Mouse (Mus musculus): ENCODE results near the gene Jazf1. TPM values are rescaled to one million over a fixed set of nuclear protein-coding genes. Genes with fewer than 3 reads are reported as not detected.

Gene Jazf1
- polyA plus RNA-seq, 1 experiment from 2014 or later: 1.4 TPM

DNA sequence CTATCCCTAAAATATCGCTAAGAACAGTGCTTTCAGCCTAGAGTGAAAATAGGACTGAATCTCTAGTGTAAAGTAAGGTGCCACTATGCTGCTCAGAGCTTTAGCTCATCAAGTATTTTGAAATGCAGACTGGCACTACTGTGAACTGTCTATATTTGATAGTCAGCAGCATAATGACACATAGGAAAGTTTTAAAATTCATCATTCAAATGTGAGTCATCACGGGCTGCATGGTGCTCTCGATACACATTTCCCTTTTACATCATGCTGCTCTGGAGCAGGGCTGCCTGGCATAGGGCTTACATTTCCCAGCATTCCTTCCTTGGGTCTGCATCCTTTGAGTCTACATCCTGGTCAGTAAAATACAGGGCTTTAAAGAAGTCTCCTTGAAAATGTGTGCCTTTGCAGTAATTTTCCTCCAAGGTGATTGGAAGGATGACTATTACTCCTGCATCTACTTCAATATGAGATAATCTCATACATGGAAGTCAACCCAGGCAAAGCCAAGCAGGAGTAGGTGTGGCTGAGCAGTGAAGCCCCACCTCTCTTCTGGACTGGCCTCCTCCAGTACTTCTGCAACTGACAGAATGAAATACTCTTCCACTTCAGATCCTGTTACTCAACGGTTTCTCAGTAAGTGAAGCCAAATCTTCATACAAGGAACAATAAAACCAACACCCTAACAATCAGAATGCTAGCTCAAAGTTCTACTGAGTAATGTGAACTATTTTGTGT lies 165.0 kb downstream of the Jazf1 start:
- no peak overlapping the region for H3K4me2 ChIP-seq
- no peak overlapping the region for H3K9ac ChIP-seq
- ATAC-seq (ENCODE audit: low read depth): no peak
- no peak for DNase-seq
- no peaks in the 10 kb centered on the region for H3K36me3 ChIP-seq
- H3K27me3 ChIP-seq: no peaks in the 10 kb centered on the region
- H3K27ac ChIP-seq: no peak overlapping the region
- WGBS (ENCODE audit: insufficient replicate concordance): 52% methylated on average over 4 of the region's 4 CpGs
- no peak overlapping the region for H3K4me3 ChIP-seq (replicated peaks)
- no peaks in the 10 kb centered on the region for H3K9me3 ChIP-seq (replicated peaks)
- peaks cover 22% of the 10 kb centered on the region for H3K4me1 ChIP-seq (replicated peaks)

DNA sequence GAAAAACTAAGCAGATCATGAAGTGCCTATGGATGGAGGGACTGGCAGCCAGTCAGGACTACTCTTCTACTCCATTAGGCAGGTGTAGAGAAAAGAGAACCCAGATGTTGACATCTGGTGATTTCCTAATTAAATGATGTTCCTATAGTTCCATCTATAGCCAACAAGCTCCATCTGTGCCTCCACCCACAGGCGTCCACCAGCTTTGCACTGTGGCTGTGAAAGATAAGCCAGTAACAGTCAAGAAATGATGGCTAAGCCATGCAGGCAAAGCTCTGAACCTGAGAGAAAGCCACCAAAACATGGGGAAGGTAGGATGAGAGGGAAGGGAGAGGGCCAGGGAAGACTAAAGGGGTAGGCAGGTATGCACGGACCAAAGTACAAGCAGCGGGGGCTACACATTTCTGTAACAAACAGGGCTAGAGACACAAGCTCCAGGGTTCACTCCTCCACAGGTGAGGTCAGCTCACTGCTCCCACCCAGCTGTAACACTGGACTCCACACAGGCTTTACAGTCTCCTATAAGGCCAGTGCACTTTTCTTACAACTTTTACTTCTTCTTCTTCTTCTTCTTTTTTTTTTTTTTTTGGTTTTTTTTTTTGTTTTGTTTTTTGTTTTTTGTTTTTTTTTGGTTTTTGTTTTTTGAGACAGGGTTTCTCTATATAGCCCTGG lies 168.7 kb downstream of the Jazf1 start:
- Histone ChIP-seq H3K36me3 (no peaks in the 10 kb centered on the region), H3K9ac (peak overlapping the region; percentile 47; the same call in 1 of the 2 replicates), H3K4me1 (replicated peaks) (peaks cover 22% of the 10 kb centered on the region), H3K9me3 (replicated peaks) (no peaks in the 10 kb centered on the region), H3K27me3 (no peaks in the 10 kb centered on the region), H3K27ac (peak overlapping the region; percentile 83), H3K4me2 (peak overlapping the region; percentile 32), H3K4me3 (replicated peaks) (no peak overlapping the region)
- peak; percentile 97 for ATAC-seq (ENCODE audit: low read depth)
- peak; percentile 46 for DNase-seq
- 50% methylated on average over 3 of the region's 3 CpGs for WGBS (ENCODE audit: insufficient replicate concordance)

DNA sequence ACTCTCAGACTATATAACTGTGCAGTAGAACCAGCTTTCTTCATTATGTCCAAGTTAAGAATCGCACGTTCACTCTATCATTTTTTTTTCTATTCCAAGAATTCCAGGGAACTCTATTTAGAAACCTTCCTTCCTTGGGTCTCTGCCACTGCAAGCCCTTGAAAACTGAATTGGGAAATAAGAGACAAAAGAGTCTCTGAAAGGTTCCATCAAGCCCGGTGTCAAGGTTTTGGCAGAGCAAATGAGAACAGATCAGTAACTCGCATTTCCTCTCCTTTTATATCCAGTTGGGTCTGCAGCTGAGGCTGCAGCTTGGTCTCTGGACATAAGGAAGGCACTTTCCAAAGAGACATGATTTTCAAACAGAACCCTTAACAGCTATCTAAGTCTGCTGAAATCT lies 173.4 kb downstream of the Jazf1 start:
- Histone ChIP-seq H3K4me1 (replicated peaks) (peaks cover 10% of the 10 kb centered on the region), H3K36me3 (no peaks in the 10 kb centered on the region), H3K4me2 (no peak overlapping the region), H3K27ac (no peak overlapping the region), H3K9ac (no peak overlapping the region), H3K27me3 (no peaks in the 10 kb centered on the region), H3K4me3 (replicated peaks) (no peak overlapping the region), H3K9me3 (replicated peaks) (no peaks in the 10 kb centered on the region)
- DNase-seq (no peak), ATAC-seq (ENCODE audit: low read depth) (no peak)
- WGBS (ENCODE audit: insufficient replicate concordance): 73% methylated on average over 4 of the region's 4 CpGs

DNA sequence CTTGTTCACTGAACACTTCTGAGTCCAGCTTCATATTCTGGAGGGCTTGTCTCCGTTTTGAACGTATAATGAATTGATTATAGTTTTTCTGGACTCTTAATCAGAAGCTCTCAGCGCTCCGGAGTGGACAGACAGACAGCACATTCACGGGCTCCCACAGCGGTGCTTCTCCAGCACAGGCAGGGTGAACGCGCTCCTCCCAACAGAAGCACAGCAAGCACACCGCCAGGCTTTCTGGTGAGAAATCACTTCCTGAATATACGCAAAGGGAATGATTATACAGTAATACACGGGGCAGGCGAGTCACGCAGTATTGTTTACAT lies 174.0 kb downstream of the Jazf1 start:
- H3K4me2 ChIP-seq: no peak overlapping the region
- H3K4me1 ChIP-seq (replicated peaks): peaks cover 9% of the 10 kb centered on the region
- no peak overlapping the region for H3K9ac ChIP-seq
- no peaks in the 10 kb centered on the region for H3K36me3 ChIP-seq
- 76% methylated on average over 13 of the region's 13 CpGs for WGBS (ENCODE audit: insufficient replicate concordance)
- no peak overlapping the region for H3K27ac ChIP-seq
- ATAC-seq (ENCODE audit: low read depth) (no peak), DNase-seq (no peak)
- H3K9me3 ChIP-seq (replicated peaks): no peaks in the 10 kb centered on the region
- H3K4me3 ChIP-seq (replicated peaks): no peak overlapping the region
- H3K27me3 ChIP-seq: no peaks in the 10 kb centered on the region

DNA sequence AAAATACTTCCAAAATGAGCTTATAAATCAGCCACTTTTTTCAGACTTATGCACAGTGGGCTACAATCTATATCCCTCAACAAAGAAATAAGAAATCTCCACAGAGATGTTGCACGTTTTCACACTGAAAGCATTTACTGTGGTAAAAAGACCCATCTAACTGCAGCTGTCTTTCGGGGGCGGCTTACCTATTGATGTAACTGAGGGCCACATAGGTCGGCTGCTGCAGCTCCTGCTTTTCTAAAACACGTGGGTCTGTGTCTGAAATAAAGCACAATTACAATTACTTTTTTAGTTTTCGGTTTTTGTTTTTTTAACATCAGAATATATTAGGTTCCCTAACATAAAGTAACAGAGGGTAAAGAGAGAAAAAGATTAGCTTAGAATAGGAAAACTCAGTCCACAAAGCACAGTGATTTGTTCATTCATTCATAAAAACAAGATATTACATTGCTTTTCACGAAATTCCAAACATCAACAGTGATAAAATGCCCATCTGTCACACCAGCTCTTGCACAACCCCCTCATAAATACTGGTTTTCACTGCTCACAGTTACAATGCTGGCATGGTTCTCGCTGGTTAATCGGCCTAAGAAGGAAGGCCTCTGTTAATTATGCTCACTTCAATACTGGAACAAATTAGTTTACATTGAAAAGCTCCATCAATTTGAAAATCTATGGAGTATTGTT lies 174.5 kb downstream of the Jazf1 start:
- Histone ChIP-seq H3K4me1 (replicated peaks) (peaks cover 4% of the 10 kb centered on the region), H3K4me3 (replicated peaks) (no peak overlapping the region), H3K9me3 (replicated peaks) (no peaks in the 10 kb centered on the region), H3K36me3 (no peaks in the 10 kb centered on the region), H3K27ac (no peak overlapping the region), H3K9ac (no peak overlapping the region), H3K4me2 (no peak overlapping the region), H3K27me3 (no peaks in the 10 kb centered on the region)
- DNase-seq (no peak), ATAC-seq (ENCODE audit: low read depth) (no peak)
- 63% methylated on average over 9 of the region's 9 CpGs for WGBS (ENCODE audit: insufficient replicate concordance)

DNA sequence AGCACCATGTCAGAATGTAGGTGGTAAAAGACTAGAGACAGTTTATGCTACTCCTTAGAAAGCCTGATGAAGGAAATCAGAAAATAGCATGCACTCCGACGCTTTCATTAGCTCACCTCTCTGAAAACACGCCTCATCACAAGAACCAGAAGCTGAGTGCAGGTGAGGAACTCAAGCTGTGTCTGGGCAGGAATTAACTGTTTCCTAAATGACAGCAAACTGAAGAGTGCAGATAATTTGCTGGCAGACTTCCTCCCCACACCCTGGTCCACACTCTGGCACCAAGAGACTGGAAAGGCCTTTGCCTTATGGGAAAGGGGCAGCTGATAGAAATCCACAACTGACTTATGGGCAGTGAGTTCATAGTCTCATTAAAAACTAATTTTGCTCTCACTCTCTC lies 175.5 kb downstream of the Jazf1 start:
- no peaks in the 10 kb centered on the region for H3K27me3 ChIP-seq
- H3K9me3 ChIP-seq (replicated peaks): no peaks in the 10 kb centered on the region
- H3K4me1 ChIP-seq (replicated peaks): no peaks in the 10 kb centered on the region
- H3K27ac ChIP-seq: no peak overlapping the region
- no peak overlapping the region for H3K9ac ChIP-seq
- DNase-seq (no peak), ATAC-seq (ENCODE audit: low read depth) (no peak)
- no peak overlapping the region for H3K4me3 ChIP-seq (replicated peaks)
- no peaks in the 10 kb centered on the region for H3K36me3 ChIP-seq
- 60% methylated on average over 3 of the region's 3 CpGs for WGBS (ENCODE audit: insufficient replicate concordance)
- H3K4me2 ChIP-seq: no peak overlapping the region

DNA sequence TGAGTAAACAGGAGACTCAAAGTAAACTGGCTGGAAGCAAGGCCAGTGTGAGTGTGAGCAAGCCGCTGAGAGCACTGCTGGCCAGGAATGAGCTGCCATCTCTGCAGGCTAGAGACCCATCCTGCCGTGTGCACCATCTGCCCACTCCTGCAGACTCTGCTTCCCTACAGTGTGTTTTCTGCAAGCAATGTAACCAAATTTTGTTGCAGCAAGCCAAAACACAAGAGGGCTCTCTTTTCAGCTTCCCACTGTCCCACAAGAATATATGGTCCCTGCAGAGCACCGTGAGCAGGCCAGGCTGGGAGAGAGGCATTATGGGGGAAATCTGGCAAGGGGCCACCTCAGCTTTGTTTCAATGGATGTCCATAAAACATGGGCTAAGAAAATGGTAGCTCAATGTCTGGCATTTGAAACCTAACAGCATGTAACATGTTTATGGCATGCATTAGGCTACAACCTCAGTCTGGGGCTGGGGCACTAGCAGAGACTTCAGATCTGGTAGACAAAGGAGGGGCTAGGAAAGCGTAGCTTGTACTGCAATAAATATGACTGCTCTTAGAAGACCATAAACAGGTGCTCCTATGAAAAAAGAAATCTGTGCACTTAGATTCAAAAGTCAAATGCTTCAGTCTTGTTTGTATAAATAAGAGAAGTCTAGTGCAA lies 180.8 kb downstream of the Jazf1 start:
- H3K4me3 ChIP-seq (replicated peaks): no peak overlapping the region
- no peak for DNase-seq
- no peak for ATAC-seq (ENCODE audit: low read depth)
- no peaks in the 10 kb centered on the region for H3K4me1 ChIP-seq (replicated peaks)
- H3K27me3 ChIP-seq: no peaks in the 10 kb centered on the region
- H3K9me3 ChIP-seq (replicated peaks): no peaks in the 10 kb centered on the region
- no peak overlapping the region for H3K9ac ChIP-seq
- no peak overlapping the region for H3K4me2 ChIP-seq
- 64% methylated on average over 4 of the region's 4 CpGs for WGBS (ENCODE audit: insufficient replicate concordance)
- no peaks in the 10 kb centered on the region for H3K36me3 ChIP-seq
- no peak overlapping the region for H3K27ac ChIP-seq

DNA sequence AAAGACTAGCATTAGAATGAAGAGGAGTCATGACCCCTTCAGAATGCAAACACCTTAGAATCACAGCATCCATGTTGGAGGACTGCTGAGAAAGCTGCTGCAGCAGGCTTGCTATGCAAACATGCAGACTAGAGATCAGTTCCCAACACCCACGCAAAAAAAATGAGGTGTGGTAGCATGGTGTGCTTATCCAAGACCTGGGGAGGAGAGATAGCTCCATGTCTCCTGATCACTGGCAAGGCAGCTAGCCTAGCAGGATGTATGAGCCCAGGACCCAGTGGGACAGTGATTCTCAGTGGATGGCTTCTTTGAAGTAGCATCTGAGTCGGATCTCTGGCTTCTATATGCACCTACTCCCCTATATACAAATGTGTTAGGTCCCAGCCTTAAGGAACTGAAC lies 184.7 kb downstream of the Jazf1 start:
- no peak overlapping the region for H3K4me2 ChIP-seq
- H3K27me3 ChIP-seq: no peaks in the 10 kb centered on the region
- H3K9ac ChIP-seq: no peak overlapping the region
- no peaks in the 10 kb centered on the region for H3K4me1 ChIP-seq (replicated peaks)
- WGBS (ENCODE audit: insufficient replicate concordance): 47% methylated on average over 2 of the region's 2 CpGs
- H3K36me3 ChIP-seq: no peaks in the 10 kb centered on the region
- H3K4me3 ChIP-seq (replicated peaks): no peak overlapping the region
- DNase-seq (no peak), ATAC-seq (ENCODE audit: low read depth) (peak; percentile 57)
- H3K9me3 ChIP-seq (replicated peaks): no peaks in the 10 kb centered on the region
- H3K27ac ChIP-seq: no peak overlapping the region

DNA sequence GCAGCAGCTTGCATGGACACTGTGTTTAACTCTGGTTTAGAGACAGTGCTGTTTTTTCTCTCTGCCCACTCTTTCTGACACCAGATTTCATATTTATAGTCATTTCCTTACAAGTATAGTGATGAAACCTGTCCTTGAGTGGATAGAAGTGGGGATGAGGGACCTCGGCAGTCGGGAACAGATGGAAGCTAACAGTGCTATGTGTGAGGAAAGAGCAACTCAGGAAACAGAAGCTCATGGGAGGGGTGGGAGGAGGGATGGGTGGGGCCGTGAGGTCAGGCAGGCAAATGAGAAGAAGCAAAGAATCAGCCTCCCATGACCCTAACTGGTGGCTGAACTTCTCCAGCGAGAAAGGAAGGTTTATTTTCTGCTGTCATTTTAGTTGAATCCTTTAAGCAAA lies 191.3 kb downstream of the Jazf1 start:
- H3K27me3 ChIP-seq: no peaks in the 10 kb centered on the region
- no peak overlapping the region for H3K4me3 ChIP-seq (replicated peaks)
- no peak overlapping the region for H3K4me2 ChIP-seq
- WGBS (ENCODE audit: insufficient replicate concordance): 13% methylated on average over 4 of the region's 4 CpGs
- no peaks in the 10 kb centered on the region for H3K36me3 ChIP-seq
- H3K27ac ChIP-seq: no peak overlapping the region
- no peak overlapping the region for H3K9ac ChIP-seq
- H3K9me3 ChIP-seq (replicated peaks): no peaks in the 10 kb centered on the region
- no peaks in the 10 kb centered on the region for H3K4me1 ChIP-seq (replicated peaks)
- no peak for DNase-seq
- no peak for ATAC-seq (ENCODE audit: low read depth)

DNA sequence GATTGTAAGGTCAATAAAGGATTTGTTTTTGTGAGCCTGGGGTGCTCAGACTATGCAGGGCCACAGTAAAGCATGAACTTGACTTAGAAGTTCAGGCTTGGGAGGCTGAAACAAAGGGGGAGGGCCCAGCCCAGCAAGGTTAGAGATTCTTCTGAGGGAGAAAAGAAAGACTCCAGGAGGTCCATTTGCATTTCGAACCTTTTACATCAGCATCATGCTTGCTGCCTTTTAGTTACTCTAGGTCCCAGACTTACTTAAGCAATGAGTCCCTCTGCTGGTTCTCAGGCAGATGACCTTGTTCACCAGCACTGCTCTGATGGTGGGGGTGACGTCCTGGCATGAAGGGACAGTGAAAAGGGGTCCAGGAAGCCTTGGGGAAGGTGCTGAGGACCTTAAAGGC lies 197.1 kb downstream of the Jazf1 start:
- WGBS (ENCODE audit: insufficient replicate concordance): 27% methylated on average over 2 of the region's 2 CpGs
- DNase-seq (no peak), ATAC-seq (ENCODE audit: low read depth) (no peak)
- Histone ChIP-seq H3K9ac (no peak overlapping the region), H3K9me3 (replicated peaks) (no peaks in the 10 kb centered on the region), H3K27ac (no peak overlapping the region), H3K36me3 (no peaks in the 10 kb centered on the region), H3K27me3 (no peaks in the 10 kb centered on the region), H3K4me1 (replicated peaks) (no peaks in the 10 kb centered on the region), H3K4me3 (replicated peaks) (no peak overlapping the region), H3K4me2 (no peak overlapping the region)

DNA sequence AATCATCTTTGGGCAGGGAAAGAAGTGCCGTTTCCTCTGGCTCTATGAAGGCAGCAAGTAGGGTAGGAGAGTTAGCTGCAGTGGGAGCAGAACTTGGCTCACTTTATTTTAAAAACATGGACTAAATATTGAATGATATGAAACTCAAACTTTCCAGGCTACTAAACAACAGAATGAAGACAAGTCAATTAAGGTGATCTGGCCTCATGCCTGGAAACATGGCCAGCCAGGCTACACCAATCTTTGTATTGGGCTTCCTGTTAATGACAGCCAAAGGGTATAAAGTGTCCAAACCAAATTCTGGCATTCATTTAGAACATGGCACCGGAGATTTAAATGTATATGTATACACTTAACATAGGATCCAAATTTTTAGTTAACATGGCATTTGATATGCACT lies 199.2 kb downstream of the Jazf1 start:
- Histone ChIP-seq H3K36me3 (no peaks in the 10 kb centered on the region), H3K9ac (no peak overlapping the region), H3K9me3 (replicated peaks) (no peaks in the 10 kb centered on the region), H3K27ac (no peak overlapping the region), H3K27me3 (no peaks in the 10 kb centered on the region), H3K4me3 (replicated peaks) (no peak overlapping the region), H3K4me2 (no peak overlapping the region), H3K4me1 (replicated peaks) (no peaks in the 10 kb centered on the region)
- ATAC-seq (ENCODE audit: low read depth) (no peak), DNase-seq (no peak)
- WGBS (ENCODE audit: insufficient replicate concordance): 63% methylated on average over 2 of the region's 2 CpGs
